Mouse (Mus musculus): ENCODE results near the gene Aadacl4. TPM values are rescaled to one million over a fixed set of nuclear protein-coding genes. Genes with fewer than 3 reads are reported as not detected.

The Aadacl4 gene
- not detected for total RNA-seq (2023)

DNA sequence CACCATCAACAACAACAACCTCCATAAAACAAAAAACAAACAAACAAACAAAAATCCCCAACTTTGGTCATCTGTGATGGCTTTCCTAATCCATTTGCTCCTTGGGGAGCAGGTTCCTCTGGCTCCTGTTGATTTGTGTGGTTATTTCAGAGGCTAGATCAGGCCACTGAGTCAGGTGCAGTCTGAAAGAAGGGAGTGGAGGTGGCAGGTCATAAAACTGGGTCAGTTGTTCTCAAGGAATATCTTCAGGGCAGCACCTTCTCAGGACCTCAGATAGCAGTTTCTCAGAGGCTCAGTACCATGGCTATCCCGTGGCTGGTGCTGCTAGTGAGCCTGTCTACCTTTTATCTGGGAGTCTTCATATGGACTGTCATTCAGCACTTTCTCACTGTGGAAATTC lies at the start of gene Aadacl4:
Gene Aadacl4 (plus strand): TSS at position 301 of the 400 bp plus-strand sequence.

GRCm38 (mm10) chr4:144565034-144565433 lies 48.5 kb upstream of the Aadacl4 start, which contains the start of gene Gm13124:
Gene Gm13124, minus strand, starts transcription at chr4:144565134.

Other genes with a start within 250 kb of the Aadacl4 start
- gene Pramef20, start 235.8 kb upstream of the Aadacl4 start, total RNA-seq (2023) = not detected
- gene Pramef12, start 205.2 kb upstream of the Aadacl4 start, total RNA-seq (2023) = not detected
- gene 1700012P22Rik, start 174.9 kb upstream of the Aadacl4 start, total RNA-seq (2023) = not detected
- not detected for gene Gm9944, start 160.4 kb upstream of the Aadacl4 start, total RNA-seq (2023)
- gene Aadacl3, start 150.0 kb upstream of the Aadacl4 start, total RNA-seq (2023) = not detected
- gene 9430007A20Rik, start 93.9 kb upstream of the Aadacl4 start, total RNA-seq (2023) = not detected
- gene Gm13124, start 48.6 kb upstream of the Aadacl4 start, total RNA-seq (2023) = not detected
- gene Gm436, start 72.7 kb downstream of the Aadacl4 start, total RNA-seq (2023) = not detected
- not detected for gene Gm13178, start 107.7 kb downstream of the Aadacl4 start, total RNA-seq (2023)
- gene Gm438, start 172.9 kb downstream of the Aadacl4 start, total RNA-seq (2023) = not detected